Mouse (Mus musculus) macrophage (primary cell): ENCODE results near the gene Peli1. TPM values are rescaled to one million over a fixed set of nuclear protein-coding genes. Genes with fewer than 3 reads are reported as not detected.

Experiments used
- H3K27ac ChIP-seq: fragments of 350-480 bp; formaldehyde crosslinking; 2 replicates; pipeline ENCODE4 v1.9.0; 2021
- H3K36me3 ChIP-seq: fragments of 350-480 bp; formaldehyde crosslinking; 2 replicates; pipeline ENCODE4 v1.9.0; 2021; ENCODE audit errors: inconsistent target
- H3K4me3 ChIP-seq: fragments of 350-480 bp; formaldehyde crosslinking; 2 replicates; pipeline ENCODE4 v1.9.0; 2021; ENCODE audit errors: inconsistent target
- H3K79me2 ChIP-seq: fragments of 350-480 bp; formaldehyde crosslinking; 2 replicates; pipeline ENCODE4 v1.9.0; 2021; ENCODE audit errors: inconsistent target
- WGBS: methylation state at CpG from one replicate; pipeline ENCODE4 v1.1.7; 2026; ENCODE audit warnings: inconsistent platforms; ENCODE audit not compliant: missing documents; 5-methylcytosine and 5-hydroxymethylcytosine counted together
- polyA plus RNA-seq: library from polyadenylated mRNA; stranded (reverse); fragments of 250-400 nt; gene quantifications from 3 replicates; pipeline ENCODE4 v1.2.4, GENCODE M21; 2018; ENCODE audit warnings: inconsistent platforms

The Peli1 gene
- polyA plus RNA-seq, 1 experiment from 2014 or later: 25.2 TPM

DNA sequence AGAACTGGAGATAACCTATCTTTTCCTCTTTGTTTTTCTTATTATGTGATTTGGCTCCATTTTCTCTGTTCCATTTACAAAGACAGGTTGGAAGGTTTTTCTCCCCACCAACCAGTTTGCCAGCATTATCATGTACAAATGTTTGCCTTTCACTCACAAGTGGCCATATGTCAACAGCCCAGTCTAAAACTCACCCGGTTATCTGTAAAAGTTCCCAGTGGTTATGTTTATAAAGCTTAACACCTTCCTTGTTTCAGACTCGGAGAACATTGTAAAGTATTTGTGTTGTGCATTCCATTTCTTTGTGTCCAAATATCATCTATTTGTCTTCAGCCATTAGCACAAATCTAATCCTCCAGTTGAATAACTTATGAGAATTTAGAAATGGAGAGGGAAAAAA is 11.7 kb upstream of the Peli1 start:
- H3K27ac ChIP-seq: no peak overlapping the region

DNA sequence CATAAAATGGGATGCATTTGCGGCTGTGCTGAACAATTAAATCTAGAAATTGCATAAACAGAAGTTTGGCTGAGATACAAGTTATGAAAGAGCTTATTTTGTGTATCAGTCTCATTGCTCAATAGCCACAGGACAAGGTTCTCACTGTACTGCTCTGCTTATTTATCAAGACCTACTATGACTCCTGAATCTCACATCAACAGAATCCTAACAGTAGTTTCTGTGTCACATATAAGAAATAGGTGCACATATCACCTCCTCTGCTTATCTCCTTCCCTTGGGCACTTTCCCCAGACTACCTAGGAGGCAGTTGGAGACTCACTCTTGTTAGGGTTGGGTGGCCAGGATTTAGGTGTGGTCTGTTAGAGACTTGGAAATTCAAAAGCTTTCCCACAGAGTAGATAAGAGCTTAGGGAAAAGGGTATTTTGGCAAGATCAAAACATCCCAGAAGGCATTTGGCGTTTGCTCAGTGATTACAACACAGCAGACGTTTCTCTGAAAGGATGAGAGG is 11.2 kb upstream of the Peli1 start:
- Histone ChIP-seq H3K27ac (no peak overlapping the region), H3K79me2 (no peaks in the 10 kb centered on the region), H3K4me3 (no peak overlapping the region), H3K36me3 (no peaks in the 10 kb centered on the region)
- 71% methylated on average over 3 of the region's 3 CpGs for WGBS

More for the DNA sequence above, 11.7 kb upstream of the Peli1 start:
- WGBS: 100% methylated on average over 2 of the region's 2 CpGs
- Histone ChIP-seq H3K4me3 (no peak overlapping the region), H3K36me3 (no peaks in the 10 kb centered on the region), H3K79me2 (no peaks in the 10 kb centered on the region)

DNA sequence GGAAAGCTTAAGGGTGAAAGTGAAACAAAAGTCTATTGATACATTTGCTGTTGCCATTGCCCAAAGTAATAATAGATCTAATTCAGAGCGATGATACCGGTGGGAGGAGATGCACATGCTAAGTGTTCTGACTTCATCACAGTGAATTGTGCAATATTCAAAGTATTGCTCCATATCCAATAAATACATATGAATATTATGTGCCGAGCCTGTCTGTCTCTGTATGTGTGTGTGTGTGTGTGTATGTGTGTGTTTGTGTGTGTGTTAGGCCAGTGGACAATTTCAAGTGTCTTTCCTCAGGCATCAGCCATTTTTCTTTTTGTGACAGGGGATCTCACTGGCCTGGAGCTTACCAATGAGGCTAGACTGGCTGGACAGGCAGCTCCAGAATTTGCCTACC is 9.9 kb upstream of the Peli1 start:
- 86% methylated on average over 3 of the region's 3 CpGs for WGBS

DNA sequence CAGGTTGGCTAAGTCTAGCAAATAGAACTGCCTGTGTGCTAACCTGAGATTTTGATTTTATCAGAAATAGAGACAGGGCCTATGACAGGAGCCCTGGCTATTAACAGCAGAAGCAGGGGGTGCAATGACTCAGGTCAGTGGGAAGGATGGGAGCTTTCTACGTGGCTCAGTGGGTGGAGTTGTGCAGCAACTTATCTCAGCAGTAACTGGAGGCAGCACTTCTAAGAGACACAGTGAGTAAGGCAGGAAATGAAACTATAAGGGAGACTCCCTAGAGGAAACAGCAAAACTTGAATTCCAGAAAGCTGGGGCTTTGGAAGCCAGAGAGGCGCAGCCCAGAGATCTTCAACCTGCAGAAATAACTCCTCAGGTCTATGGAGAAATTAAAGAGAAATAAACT is 8.4 kb upstream of the Peli1 start:
- Histone ChIP-seq H3K36me3 (no peaks in the 10 kb centered on the region), H3K79me2 (no peaks in the 10 kb centered on the region), H3K27ac (peak overlapping the region; percentile 25), H3K4me3 (no peak overlapping the region)
- WGBS: 39% methylated on average over 2 of the region's 2 CpGs

More for the DNA sequence above, 9.9 kb upstream of the Peli1 start:
- Histone ChIP-seq H3K4me3 (no peak overlapping the region), H3K27ac (no peak overlapping the region), H3K79me2 (no peaks in the 10 kb centered on the region), H3K36me3 (no peaks in the 10 kb centered on the region)

DNA sequence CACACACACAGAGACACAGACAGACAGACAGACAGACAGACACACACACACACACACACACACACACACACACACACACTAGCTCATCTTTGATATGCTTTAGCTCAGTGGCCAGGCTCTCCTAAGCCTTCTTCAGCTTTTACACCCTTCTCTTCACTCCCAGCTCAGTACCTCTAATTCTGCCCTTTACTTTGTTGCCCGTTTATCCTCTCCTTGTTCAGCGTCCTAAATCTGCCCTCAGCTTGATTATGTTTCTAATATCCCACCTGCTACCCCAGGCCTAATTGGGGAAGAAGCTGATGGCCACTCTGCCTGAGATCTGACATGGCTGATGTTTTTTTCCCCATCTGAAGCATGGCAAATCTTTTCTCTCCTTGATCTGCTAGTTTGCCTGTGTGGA is 2.7 kb upstream of the Peli1 start:
- Histone ChIP-seq H3K36me3 (no peaks in the 10 kb centered on the region), H3K79me2 (peaks cover 16% of the 10 kb centered on the region), H3K4me3 (no peak overlapping the region), H3K27ac (no peak overlapping the region)
- WGBS: 60% methylated on average over 1 of the region's 2 CpGs

DNA sequence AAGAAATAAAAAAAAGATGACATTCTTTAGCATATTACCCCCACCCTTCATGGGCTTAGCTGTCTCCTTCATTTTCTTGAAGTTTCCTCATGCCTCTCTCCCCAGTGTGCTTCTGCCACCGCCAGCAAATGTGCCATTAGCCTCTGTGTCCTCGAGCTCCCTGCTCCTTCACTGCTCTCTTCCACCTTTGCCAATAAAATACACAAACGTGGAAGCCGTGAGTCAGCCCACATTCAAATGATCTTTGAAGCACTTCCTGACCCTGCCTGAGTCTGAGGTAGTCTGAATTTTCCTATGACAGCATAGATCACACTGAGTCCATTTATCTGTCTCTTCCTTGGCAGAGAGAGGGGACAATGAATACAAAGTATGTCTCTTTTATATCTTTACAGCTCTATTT is 1.5 kb upstream of the Peli1 start:
- peaks cover 29% of the 10 kb centered on the region for H3K79me2 ChIP-seq
- H3K36me3 ChIP-seq: no peaks in the 10 kb centered on the region
- no peak overlapping the region for H3K27ac ChIP-seq
- no peak overlapping the region for H3K4me3 ChIP-seq
- WGBS: 71% methylated on average over 4 of the region's 4 CpGs

DNA sequence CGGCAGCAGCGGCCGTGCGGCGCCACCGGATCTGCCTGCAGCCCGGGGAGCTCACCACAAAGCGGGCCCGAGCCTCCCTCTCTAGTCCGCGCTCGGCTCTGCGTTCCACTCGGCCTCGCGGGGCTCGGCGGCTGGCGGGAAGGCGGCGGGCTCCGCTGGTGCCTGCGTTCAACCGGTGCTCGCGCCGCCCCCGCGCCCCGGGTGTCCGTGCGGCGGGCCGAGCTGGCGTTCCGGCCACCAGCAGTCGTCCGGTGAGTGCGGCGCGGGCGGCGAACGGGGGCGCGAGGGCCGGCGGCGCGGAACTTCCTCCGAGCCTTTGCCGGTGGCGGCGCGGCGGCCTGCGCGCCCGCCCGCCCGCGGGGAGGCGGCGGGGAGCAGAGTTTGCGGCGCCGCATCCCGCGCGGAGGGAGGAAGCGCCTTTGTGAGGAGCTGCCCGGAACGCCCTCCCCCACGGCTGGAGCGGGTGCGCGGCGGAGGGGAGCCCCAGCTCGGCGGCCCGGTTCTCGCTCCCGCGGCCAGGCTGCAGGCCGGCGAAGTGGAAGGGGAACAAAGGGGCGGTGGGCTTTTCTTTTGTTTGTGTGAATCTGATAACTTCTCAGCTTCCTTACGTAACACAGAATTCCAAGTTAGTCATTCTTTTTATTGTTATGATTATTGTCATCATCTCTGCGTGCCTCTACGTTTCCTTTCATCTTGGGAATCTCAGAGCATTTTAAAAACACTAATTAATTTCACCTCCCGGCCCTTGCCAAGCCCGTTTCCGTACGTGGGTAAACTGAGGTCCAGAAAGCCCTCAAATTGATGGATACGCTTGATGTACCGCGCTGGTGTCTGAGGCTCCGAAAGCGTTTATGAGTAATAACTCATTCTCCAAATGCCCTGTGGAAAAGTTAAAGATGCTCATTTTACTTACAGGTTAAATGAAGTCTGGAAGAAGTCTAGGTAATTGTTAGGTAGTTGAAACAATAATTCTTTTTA is 626 bp downstream of the Peli1 start:
- WGBS: under 1% methylated on average over 90 of the region's 99 CpGs
- H3K4me3 ChIP-seq: peak overlapping the region; percentile 80
- peaks cover 50% of the 10 kb centered on the region for H3K79me2 ChIP-seq
- H3K36me3 ChIP-seq: no peaks in the 10 kb centered on the region
- H3K27ac ChIP-seq: peak overlapping the region; percentile 38

DNA sequence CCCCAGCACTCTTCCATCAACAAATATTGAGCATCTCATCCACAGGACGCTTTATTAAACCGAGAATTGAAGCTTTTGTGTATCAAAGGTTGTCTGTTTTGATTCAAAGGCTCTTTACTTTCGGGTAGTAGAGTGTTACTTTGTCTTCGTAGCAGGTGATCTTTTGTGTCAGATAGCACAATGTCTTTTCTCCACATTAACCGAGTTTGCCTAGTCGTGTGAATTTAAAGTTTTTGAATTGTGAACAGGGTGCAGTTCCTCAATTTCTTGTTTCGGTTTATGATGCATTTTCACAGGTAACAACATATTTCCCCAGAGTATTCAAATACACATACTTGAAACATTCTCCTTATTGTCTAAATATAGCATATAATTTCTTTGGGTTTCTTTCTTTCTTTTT is 1.5 kb downstream of the Peli1 start:
- Histone ChIP-seq H3K4me3 (peak overlapping the region; percentile 80), H3K36me3 (no peaks in the 10 kb centered on the region), H3K27ac (no peak overlapping the region), H3K79me2 (peaks cover 59% of the 10 kb centered on the region)
- WGBS: 1% methylated on average over 7 of the region's 7 CpGs

DNA sequence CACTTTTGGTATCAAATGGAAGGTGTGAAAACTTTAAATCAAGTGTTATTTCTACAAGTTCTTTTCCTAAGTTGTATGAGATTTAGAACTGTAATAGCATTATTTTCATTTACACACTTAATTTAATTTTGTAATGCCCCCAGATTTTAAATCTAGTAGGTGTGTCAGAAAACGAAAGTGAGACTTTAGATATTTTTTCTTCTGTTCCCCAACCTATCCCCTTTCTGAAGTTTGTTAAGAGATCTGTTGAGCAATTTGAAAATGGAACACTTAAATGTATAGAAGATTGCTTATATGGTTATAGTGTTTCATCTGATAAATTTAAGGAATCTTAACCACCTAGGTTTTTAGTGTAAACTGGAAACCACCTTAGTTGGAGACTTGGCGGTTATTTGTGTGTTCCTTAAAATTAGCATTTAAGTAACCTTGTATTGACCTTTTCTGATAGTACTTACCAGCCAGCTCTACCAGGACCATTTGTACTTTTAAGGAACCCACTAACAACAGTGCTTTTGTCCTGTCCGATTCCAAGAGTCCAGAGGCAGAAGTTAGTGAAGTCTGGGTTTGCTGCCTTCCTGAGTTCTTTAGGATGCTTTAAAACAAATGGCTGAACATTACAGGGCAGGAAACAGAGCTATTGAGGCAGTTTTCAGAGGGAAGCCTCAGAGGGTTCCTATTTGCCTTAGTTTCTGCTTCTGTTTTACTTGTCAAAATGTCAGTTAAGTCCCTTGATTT is 2.2 kb downstream of the Peli1 start:
- Histone ChIP-seq H3K4me3 (peak overlapping the region; percentile 80), H3K27ac (no peak overlapping the region), H3K36me3 (no peaks in the 10 kb centered on the region), H3K79me2 (peaks cover 65% of the 10 kb centered on the region)
- WGBS: 7% methylated on average over 3 of the region's 3 CpGs

DNA sequence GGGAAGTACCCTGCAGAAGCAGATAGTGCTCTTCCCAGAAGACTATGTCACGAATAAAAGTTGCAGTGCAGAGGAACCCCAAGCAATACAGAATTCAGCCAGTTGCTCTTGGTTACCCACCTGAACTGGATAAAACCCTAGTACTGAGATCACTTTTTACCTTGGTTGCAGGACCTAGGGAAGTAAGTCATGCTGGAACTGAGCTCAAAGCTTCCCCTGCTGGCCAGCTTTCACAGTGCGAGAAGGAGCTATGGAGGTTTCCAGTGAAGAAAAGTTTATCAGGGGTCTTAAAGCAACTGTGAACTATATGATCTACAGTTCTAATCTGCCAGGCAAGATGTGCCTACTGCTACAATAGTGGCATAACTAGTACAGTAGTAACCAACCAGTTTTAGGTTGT is 5.5 kb downstream of the Peli1 start:
- WGBS: 72% methylated on average over 2 of the region's 2 CpGs
- H3K36me3 ChIP-seq: no peaks in the 10 kb centered on the region
- H3K79me2 ChIP-seq: peaks cover 99% of the 10 kb centered on the region
- H3K27ac ChIP-seq: no peak overlapping the region
- no peak overlapping the region for H3K4me3 ChIP-seq

DNA sequence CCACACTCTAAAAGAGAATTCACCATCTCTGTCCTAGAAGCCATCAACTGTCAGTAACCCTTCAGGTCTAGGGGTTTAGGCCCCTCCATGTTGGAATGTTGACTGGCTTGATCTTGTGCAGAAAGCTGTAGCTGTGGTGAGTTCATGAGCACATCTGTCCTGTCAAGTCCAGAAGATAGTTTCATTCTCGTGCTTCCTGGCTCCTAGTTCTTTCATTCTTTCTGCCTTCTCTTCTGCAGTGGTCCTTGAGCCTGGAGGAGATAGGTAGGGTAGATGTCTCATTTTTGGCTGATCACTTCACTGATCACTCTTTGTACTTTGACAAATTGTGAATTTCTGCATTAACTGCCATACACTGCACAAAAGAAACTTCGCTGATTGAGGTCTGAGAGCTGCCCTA is 7.4 kb downstream of the Peli1 start:
- Histone ChIP-seq H3K27ac (no peak overlapping the region), H3K36me3 (no peaks in the 10 kb centered on the region), H3K79me2 (peaks cover 100% of the 10 kb centered on the region), H3K4me3 (no peak overlapping the region)
- 79% methylated on average over 2 of the region's 2 CpGs for WGBS

DNA sequence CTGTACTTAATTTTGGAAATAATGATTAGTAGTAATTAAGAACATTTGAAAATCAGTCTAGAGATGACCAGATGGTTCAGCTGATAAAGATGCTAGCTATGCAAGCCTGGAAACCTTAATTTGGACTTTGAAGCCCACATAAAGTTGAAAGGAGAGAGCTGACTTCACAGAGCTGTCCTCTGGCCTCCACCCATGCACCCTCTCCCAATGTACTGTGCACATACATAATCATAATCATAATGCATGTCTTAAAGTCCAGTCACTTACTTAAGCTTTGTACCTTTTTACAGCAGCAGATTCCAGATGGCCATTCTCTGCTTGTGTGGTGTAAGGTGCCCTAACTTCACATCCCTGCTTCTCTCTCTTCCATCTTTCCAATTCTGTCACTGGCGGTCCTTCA is 9.6 kb downstream of the Peli1 start:
- Histone ChIP-seq H3K79me2 (peaks cover 100% of the 10 kb centered on the region), H3K36me3 (no peaks in the 10 kb centered on the region), H3K4me3 (no peak overlapping the region), H3K27ac (no peak overlapping the region)
- 100% methylated on average over 1 of the region's 1 CpGs for WGBS

DNA sequence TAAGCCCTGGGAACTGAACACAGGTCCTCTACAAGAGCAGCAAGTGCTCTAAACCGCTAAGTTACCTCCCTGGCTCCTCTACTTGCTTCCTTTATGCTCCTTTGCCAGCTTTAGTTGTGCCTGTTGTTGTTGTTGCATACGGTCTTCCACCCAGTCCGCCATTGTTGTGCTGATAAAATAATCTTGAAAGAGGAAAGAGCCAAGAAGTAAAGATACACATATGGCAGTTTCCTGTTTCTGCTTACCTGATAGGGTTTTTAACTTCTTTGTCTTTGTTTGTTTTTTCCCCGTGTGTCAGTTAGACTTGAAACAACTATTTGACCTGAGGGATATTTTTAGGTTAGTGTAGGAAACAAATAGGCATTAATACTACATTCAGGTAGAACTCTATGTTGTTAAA is 10.2 kb downstream of the Peli1 start:
- 98% methylated on average over 4 of the region's 4 CpGs for WGBS
- H3K4me3 ChIP-seq: no peak overlapping the region
- H3K27ac ChIP-seq: no peak overlapping the region
- H3K79me2 ChIP-seq: peaks cover 100% of the 10 kb centered on the region
- no peaks in the 10 kb centered on the region; the same call in 1 of the 2 replicates for H3K36me3 ChIP-seq

DNA sequence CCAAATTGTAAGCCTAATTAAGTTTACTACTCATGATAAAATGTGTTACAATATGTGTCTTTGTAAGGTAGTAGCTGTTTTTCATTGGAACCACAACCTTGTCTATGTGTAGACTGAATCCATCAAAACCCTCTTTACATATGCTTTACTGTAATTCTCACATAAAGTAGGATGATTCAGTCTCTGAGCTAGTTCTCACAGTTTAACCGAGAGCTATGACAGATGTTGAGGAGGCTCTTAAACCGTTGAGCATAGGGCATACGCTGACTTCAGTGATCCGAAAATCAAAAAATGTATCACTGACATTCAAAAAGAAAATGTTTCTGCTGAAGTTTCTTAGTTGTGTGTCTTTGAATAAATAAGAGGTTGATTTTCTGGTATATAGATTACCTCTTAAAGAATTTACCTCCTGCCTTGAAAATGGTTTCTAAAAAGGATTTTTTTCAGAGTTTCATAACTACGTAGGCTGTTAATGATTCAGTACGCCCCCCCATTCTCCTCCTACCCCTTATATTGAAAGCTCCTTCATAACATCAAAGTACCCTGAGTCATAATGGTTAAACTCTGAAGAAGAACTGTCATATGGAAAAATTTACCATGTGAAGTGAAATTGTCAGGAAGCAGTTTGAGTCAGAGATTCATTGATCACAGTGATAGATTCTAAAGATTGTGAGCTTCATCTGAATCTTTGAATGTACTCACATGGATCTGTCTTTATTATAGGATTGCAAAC is 11.3 kb downstream of the Peli1 start:
- 82% methylated on average over 6 of the region's 6 CpGs for WGBS
- Histone ChIP-seq H3K4me3 (no peak overlapping the region), H3K27ac (no peak overlapping the region), H3K36me3 (peaks cover 8% of the 10 kb centered on the region), H3K79me2 (peaks cover 100% of the 10 kb centered on the region)
